Mouse (Mus musculus): Measurements from ENCODE around the gene Rpl37a. TPM values are rescaled to one million over a fixed set of nuclear protein-coding genes. Genes with fewer than 3 reads are reported as not detected.

Gene Rpl37a
- polyA plus RNA-seq, 1 experiment, result 839 TPM

DNA sequence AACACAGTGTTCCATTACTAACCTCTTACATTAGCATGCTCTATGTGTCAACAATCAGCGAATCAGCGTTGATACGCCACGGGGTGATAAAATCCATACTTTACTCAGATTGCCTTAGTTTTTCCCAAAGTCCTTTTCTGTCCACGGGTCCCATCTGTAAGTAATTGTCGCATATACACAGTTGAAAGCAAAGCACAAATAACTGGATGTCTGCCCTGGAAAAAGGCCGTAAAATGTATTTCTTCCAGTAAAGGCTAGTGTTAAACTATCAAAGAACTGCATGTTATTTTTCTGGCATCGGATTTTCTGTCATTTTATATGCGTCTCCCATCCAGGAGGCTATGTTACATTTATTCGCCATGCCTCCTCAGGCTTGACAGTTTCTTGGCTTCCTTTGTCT lies 19.0 kb downstream of the Rpl37a start:
- no peaks in the 10 kb centered on the region for H3K4me1 ChIP-seq (ENCODE audit: control insufficient read depth, insufficient read depth, low read length)
- H3K4me3 ChIP-seq (ENCODE audit: insufficient read depth, low read length), result no peak overlapping the region
- TF ChIP-seq POLR2A (IDR thresholded peaks at IDR 0.05; ENCODE audit: extremely low read depth, insufficient read depth, low read length), result no peak
- TF ChIP-seq CTCF (IDR thresholded peaks at IDR 0.05; ENCODE audit: extremely low read depth, insufficient read depth, low read length), result no peak
- H3K27ac ChIP-seq (ENCODE audit: insufficient read depth, low read length), result no peak overlapping the region

DNA sequence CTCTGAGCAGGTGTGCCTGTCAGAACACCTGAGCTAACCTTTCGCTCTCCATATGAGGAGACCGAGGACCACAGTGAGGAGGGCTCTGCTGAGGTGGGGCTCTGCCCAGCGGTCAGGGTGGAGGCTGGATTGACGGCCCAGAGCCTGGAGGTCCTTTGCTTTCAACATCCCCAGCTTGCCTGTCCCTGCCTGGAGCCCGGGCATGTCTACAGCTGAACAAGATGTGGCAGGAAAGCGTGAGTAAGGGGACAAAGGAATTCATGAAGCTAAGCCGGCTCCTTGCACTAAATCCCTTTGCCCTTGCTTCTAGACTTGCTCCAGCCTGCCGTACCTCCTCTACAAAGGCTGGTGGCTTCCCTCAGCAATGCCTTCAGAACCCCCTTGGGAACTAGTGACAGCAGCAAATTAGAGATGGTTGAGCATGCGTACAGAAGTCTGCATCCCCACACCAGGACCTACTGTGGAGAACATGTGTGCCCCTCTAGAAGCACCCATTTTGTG lies 22.2 kb downstream of the Rpl37a start:
- Histone ChIP-seq H3K4me1 (ENCODE audit: control insufficient read depth, insufficient read depth, low read length) (no peaks in the 10 kb centered on the region), H3K4me3 (ENCODE audit: insufficient read depth, low read length) (no peak overlapping the region), H3K27ac (ENCODE audit: insufficient read depth, low read length) (no peak overlapping the region)
- TF ChIP-seq CTCF (IDR thresholded peaks at IDR 0.05; ENCODE audit: extremely low read depth, insufficient read depth, low read length), result no peak
- no peak for TF ChIP-seq POLR2A (IDR thresholded peaks at IDR 0.05; ENCODE audit: extremely low read depth, insufficient read depth, low read length)

DNA sequence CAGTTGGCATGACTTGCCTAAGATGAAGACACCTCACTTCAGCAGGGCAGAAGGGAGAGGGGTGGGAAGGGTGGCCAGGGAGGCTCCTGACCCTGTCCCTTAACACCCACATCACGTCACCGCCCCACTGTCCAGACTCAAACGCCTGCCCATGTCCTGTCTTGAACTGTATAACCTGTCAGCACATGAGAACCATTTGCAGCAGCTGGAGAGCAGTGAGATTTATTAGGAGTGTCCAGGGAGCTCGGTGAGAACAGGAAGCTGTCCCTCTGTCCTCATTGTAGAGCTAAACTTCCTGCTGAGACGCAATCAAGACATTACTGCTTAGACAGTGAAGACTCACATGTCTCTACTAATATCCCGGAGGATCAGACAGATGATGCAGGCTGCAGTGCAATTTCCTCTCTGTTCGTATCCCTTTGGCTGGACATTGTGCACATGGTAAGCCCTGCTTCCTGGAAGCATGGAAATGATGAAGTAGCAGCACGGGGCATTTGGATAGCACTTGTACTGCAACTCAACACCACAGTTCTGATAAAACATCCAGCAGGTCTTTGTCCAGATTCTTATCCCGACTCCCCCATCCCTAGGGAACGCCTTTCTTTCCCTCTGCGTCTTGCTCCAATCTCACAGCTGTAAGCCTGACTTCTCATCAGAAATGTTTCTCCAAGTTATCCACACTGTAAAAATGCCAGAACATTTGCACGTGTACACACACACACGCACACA lies 25.5 kb downstream of the Rpl37a start:
- Histone ChIP-seq H3K4me1 (ENCODE audit: control insufficient read depth, insufficient read depth, low read length) (peaks cover 5% of the 10 kb centered on the region; the same call in 1 of the 2 replicates), H3K4me3 (ENCODE audit: insufficient read depth, low read length) (no peak overlapping the region)
- no peak for TF ChIP-seq CTCF (IDR thresholded peaks at IDR 0.05; ENCODE audit: extremely low read depth, insufficient read depth, low read length)
- no peak for TF ChIP-seq POLR2A (IDR thresholded peaks at IDR 0.05; ENCODE audit: extremely low read depth, insufficient read depth, low read length)

DNA sequence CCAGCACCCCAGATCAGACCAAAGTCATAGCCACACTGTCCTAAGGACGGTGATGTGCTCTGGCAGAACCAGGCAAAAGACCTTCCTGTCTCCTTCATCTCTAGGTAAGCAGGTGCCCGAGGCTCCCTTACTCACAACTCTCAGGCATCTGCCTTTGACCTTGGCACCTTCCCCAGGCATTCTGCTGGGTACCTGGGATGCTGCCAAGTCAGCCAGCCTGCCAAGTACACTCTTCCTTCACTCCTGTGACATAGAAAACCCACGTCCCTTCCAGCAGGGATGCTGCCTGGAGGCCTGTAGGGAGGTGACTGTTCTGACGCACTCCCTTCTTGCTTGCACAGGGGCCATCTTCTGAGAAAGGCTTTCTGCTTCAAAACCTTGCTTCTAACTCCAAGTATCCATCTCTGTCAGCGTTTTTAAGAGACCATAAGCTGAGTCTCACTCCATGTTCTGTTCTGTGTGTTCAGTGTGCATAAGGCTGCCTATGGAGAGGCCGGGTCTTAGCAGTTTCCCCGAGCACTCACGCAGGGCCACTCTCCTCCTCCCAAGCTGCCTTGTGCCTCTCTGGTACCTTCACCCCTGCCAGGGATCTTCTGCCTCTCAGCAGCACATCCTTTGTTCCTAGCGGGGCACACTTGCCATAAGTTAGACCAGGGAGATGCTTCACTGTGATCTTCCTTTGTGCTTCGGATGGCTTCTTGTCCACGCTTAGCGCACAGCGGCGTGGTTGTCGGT lies 28.0 kb downstream of the Rpl37a start:
- Histone ChIP-seq H3K27ac (ENCODE audit: insufficient read depth, low read length) (no peak overlapping the region), H3K4me3 (ENCODE audit: insufficient read depth, low read length) (no peak overlapping the region), H3K4me1 (ENCODE audit: control insufficient read depth, insufficient read depth, low read length) (peaks cover 5% of the 10 kb centered on the region; the same call in 1 of the 2 replicates)
- TF ChIP-seq POLR2A (IDR thresholded peaks at IDR 0.05; ENCODE audit: extremely low read depth, insufficient read depth, low read length) (no peak), CTCF (IDR thresholded peaks at IDR 0.05; ENCODE audit: extremely low read depth, insufficient read depth, low read length) (no peak)

More for the DNA sequence above, 25.5 kb downstream of the Rpl37a start:
- H3K27ac ChIP-seq (ENCODE audit: insufficient read depth, low read length), result no peak overlapping the region

DNA sequence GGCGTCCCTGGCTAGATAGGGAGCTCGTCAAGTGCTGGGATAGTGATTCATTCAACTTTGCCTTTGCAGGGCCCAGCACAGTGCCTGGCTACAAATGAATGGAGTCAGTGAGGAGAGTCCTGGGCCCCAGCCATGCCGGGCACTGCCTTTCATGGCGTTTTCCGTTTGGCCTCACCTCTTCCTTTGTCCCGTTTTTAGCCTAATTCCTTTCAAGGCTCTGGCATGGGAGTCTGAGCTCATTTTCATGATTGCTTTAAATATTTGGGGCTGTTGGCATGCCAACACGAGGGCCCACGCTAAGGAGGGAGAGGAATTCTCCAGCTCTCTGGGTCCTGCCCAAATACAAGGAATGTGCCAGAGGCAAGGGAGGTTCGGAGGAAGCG lies 28.6 kb downstream of the Rpl37a start:
- Histone ChIP-seq H3K27ac (ENCODE audit: insufficient read depth, low read length) (no peak overlapping the region), H3K4me3 (ENCODE audit: insufficient read depth, low read length) (no peak overlapping the region)

DNA sequence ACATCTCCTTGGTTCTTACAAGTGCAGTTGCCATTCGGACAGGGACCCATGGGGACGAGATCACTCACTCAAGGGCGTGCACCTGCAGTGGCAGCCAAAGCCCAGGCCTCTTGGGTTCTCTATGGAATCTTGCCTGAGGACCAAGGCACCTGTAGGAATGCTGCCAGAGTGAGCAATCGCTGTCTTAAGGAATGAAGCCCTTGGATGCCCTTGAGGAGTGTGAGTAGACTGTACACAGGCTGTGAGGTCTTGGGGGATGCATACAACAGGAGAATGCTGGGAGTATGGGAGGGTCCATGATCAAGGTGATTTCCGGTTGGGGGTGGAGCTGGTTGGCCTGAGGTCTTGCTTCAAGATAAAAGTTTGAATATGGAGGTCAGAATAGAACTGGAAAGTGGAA lies 30.3 kb downstream of the Rpl37a start:
- H3K4me3 ChIP-seq (ENCODE audit: insufficient read depth, low read length), result no peak overlapping the region
- peaks cover 5% of the 10 kb centered on the region; the same call in 1 of the 2 replicates for H3K4me1 ChIP-seq (ENCODE audit: control insufficient read depth, insufficient read depth, low read length)
- no peak for TF ChIP-seq CTCF (IDR thresholded peaks at IDR 0.05; ENCODE audit: extremely low read depth, insufficient read depth, low read length)
- no peak for TF ChIP-seq POLR2A (IDR thresholded peaks at IDR 0.05; ENCODE audit: extremely low read depth, insufficient read depth, low read length)
- no peak overlapping the region for H3K27ac ChIP-seq (ENCODE audit: insufficient read depth, low read length)

More for the DNA sequence above, 28.6 kb downstream of the Rpl37a start:
- TF ChIP-seq POLR2A (IDR thresholded peaks at IDR 0.05; ENCODE audit: extremely low read depth, insufficient read depth, low read length), result no peak
- no peak for TF ChIP-seq CTCF (IDR thresholded peaks at IDR 0.05; ENCODE audit: extremely low read depth, insufficient read depth, low read length)
- H3K4me1 ChIP-seq (ENCODE audit: control insufficient read depth, insufficient read depth, low read length), result peaks cover 5% of the 10 kb centered on the region; the same call in 1 of the 2 replicates

DNA sequence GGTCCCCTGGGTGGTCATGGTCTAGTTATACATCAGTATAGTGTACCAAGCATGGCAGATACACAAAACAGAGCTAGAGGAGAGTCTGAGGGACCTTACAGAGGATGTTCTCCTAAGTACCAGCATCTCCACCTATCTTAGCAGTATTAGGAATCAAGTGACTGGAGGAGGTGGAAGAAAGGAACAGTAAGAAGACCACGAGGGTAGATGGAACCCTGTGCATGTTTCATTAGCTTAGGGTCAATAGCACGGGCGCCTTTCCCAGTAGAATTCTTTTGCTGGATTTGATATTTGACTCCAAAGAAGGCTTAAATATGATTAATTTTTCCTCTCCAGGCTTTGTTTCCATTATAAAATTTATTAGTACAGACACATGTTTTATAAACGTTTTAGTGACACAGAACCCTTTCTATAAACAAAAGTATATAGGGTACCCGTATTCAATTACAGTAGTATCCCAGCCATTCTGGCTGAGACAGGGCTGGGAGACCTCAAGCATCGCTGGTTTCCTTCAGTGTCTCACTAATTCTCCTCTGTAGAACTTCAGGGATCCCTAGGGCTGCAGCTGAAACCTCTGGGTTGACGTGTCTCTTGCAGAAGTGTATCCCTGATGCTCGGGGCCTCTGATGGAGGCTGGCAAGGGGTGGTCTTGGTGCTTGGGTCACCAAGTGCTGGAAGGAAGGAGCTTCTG lies 33.9 kb downstream of the Rpl37a start:
- Histone ChIP-seq H3K4me1 (ENCODE audit: control insufficient read depth, insufficient read depth, low read length) (no peaks in the 10 kb centered on the region; the same call in 1 of the 2 replicates), H3K27ac (ENCODE audit: insufficient read depth, low read length) (no peak overlapping the region), H3K4me3 (ENCODE audit: insufficient read depth, low read length) (no peak overlapping the region)
- TF ChIP-seq POLR2A (IDR thresholded peaks at IDR 0.05; ENCODE audit: extremely low read depth, insufficient read depth, low read length) (no peak), CTCF (IDR thresholded peaks at IDR 0.05; ENCODE audit: extremely low read depth, insufficient read depth, low read length) (no peak)

DNA sequence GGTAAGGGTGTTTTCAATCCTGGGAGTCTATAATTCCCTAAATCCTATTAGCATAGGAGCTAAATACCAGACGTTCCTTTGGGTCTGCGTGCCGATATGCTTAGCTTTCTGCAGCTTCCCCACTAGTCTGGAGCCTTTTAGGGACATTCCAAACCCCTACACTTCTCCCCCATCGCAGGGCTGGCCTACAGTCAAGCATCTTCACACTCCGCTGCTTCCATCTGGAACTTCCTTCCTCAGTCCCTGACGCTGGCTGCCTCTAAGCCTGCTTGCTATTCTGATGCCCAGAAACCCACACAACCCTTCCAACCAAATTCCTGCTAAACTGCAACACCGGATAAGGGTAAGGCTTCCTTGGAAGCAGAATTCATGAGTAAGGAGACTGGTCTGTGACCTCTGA lies 35.3 kb downstream of the Rpl37a start:
- no peak overlapping the region for H3K4me3 ChIP-seq (ENCODE audit: insufficient read depth, low read length)
- TF ChIP-seq POLR2A (IDR thresholded peaks at IDR 0.05; ENCODE audit: extremely low read depth, insufficient read depth, low read length) (no peak), CTCF (IDR thresholded peaks at IDR 0.05; ENCODE audit: extremely low read depth, insufficient read depth, low read length) (no peak)
- no peak overlapping the region for H3K27ac ChIP-seq (ENCODE audit: insufficient read depth, low read length)
- H3K4me1 ChIP-seq (ENCODE audit: control insufficient read depth, insufficient read depth, low read length), result no peaks in the 10 kb centered on the region; the same call in 1 of the 2 replicates

DNA sequence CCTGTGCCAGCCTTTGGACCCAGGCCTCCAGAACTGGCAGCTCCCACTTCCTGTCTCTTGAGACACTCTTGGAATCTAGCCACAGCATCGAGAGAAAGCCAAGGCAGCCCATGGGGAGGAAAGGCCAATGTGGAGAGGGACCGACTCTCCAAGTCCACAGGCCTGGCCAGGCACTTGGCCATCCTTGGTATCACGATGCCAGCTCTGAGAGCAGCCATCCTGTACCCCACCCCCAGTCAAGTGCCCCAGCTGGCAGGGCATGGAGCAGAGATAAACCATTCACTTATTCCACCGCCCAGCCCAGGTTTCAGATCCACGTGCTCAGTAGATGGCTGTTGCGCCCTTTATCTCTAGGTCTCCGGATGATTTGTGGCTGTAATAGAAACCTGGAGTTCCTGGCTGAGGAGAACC lies 40.3 kb downstream of the Rpl37a start:
- H3K4me3 ChIP-seq (ENCODE audit: insufficient read depth, low read length), result no peak overlapping the region
- H3K27ac ChIP-seq (ENCODE audit: insufficient read depth, low read length), result no peak overlapping the region
- TF ChIP-seq CTCF (IDR thresholded peaks at IDR 0.05; ENCODE audit: extremely low read depth, insufficient read depth, low read length) (no peak), POLR2A (IDR thresholded peaks at IDR 0.05; ENCODE audit: extremely low read depth, insufficient read depth, low read length) (no peak)
- H3K4me1 ChIP-seq (ENCODE audit: control insufficient read depth, insufficient read depth, low read length), result no peaks in the 10 kb centered on the region
